Mouse (Mus musculus): ENCODE measurements around the gene Entpd5.

Gene Entpd5

GRCm38 (mm10) chr12:84408819-84409507 lies at the start of gene Entpd5, which contains the start of gene Bbof1:
TSS of gene Entpd5 (minus strand) at chr12:84409029.
TSS of gene Bbof1 (plus strand) at chr12:84409071.
- peak; percentile 90 for DNase-seq (ENCODE audit: low spot score)

DNA sequence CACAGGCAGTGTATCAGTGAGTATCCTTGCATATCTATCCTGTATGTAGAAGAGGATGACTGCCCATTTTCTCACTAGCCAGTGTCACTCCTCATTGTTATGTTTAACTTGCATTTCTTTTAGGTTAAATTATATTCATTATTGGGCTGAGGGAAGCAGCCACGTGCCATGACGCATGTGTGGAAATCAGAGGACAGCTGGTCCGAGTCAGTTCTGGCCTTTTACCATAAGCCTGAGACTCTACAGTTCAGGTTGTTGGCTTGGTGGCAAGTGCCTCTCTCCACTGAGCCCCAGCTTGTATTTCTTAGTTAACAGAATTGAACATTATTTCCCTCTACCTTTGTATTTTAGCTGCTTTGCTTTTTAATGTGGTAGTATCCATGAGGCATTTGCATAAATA lies 48.1 kb upstream of the Entpd5 start:
- no peak for DNase-seq (ENCODE audit: low spot score)

DNA sequence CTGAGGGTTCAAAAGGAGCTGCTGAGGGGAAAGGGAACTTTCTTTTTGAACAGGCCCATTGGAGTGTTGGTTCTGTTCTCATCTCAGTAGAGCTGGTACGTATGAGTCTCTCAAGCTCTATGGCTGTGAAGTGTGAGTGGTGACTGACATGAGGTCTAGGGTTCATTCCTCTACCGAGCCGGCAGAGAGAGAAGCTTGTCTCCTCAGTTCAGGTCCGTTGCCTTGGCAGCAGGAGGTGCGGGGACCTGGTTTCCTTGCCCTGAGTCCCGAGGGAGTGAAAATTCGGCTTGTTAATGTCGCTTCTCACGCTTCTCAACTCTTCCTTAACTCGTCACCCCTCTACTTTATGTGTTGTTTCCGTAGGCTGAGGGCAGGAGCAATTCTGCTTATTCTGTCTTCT lies 43.0 kb upstream of the Entpd5 start:
- no peak for DNase-seq (ENCODE audit: low spot score)

DNA sequence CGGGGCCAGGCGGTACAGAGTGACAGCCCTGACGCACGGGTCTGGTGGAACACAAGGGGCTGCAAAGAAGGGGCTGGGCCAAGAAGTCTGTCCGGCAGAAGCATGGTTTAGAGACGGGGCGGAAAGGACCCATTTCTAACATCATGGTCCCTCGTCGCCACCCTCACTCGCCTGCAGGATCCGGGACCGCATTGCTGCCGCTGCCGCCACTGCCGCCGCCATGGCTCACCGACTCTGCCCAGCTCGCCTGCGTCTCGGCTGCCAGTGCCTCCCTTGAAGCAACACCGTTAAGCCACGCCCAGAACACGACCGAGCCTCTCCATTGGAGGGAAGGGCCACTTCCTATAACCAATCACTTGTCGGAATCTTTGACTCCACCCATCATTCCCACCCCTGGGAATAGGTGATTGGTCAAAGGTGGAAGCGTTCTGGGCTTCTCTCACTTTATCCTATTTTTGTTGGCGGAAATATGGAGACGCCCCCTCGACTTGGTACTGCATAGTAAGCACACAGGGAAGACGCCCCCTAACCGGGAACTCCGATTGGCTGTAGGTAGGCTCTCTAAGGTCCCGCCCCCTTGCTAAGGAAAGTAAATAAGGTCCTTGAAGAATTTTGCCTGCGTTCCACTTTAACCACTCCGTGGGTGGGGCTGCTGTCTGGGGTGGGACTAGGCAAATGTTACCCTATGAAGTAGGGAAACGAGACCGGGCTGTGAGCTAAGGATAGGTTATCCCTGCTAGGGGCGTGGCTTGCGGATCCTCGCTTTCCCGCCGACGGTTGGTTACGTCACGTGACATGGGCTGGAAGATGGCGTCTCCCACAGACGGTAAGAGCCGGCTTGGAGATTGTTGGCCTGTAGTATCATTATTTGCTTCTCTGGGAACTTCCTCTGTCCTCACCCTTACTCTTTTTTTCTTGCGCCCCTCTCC lies 42.2 kb upstream of the Entpd5 start, which contains the start of the genes Aldh6a1 and Lin52:
Gene Aldh6a1, minus strand, starts transcription at position 287 of the 929 bp plus-strand sequence.
Gene Lin52, plus strand, starts transcription at position 705 of the 929 bp plus-strand sequence.
- DNase-seq (ENCODE audit: low spot score), result peak; percentile 100

DNA sequence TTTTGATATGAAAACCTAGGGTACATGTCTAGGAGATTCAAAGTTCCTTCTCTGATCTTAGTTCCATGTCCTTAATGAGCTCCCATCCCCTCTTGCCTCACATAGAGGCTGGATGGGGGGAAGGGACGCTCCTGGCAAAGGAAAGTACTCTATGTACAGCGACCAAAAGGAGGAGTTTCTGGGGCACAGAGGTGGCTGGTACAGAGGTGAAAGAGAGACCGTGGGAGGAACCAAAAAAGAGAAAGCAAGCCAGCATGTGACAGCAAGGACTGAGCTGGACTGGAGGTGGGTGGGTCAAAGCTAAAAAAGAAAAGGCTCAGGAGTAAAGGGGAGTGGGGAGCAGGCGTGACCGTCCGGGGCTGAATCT lies 41.5 kb upstream of the Entpd5 start:
- DNase-seq (ENCODE audit: low spot score), result no peak

DNA sequence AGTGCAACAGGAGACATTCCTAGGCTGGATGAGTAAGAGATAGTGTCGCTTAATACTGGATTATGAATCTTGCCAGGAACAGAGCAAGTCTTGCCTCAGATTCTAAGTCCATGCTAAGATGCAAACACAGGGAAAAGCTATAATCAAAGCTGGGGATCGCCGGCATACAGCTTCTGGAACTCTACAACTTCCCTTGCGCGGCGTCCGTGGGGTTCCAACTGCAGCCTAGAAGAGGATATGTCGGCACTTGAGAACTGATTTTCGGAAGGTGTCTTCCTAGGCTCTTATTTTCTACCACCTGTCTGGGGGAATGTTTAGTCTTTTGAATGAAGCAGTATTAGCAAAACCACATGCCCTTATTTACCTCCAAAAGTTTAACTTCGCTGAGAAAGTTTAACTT lies 41.1 kb upstream of the Entpd5 start:
- DNase-seq (ENCODE audit: low spot score), result no peak

DNA sequence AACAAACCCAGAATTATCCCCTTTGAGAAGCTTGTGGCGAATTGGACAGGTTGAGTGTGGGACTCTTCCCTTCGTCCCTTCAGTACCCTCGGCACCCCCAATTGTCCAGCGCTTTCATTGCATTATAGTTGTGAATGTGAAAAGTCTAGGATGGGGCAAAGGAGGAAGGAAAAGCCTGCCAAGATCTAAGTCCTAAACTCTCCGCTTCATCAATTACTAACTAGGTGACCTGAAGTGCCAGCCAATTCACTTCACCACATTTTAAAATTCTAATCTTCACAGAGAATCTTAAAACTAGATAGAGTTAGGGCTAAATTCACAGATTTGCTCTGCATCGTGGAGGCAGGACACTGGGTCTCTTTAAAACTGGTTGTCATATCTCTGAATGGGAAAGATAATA lies 39.4 kb upstream of the Entpd5 start:
- DNase-seq (ENCODE audit: low spot score), result no peak

DNA sequence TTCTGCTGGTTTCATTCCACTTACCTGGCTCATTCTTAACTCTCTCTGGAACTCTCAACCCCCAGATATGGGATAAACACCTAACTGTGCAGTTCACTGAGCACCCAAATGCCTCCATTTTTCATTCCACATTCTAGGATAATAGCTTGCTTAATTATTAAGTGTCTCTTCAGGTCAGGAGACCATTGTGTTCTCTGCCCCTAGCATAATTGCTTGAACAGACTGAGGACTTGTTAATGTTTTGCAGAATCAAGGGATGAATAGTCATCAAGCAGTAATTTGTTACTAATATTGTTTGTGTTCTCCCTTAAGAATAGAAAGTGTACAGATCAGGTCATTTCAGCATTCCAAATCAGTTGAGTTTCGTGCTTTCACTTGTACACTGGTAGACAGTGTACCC lies 38.6 kb upstream of the Entpd5 start:
- DNase-seq (ENCODE audit: low spot score), result no peak

DNA sequence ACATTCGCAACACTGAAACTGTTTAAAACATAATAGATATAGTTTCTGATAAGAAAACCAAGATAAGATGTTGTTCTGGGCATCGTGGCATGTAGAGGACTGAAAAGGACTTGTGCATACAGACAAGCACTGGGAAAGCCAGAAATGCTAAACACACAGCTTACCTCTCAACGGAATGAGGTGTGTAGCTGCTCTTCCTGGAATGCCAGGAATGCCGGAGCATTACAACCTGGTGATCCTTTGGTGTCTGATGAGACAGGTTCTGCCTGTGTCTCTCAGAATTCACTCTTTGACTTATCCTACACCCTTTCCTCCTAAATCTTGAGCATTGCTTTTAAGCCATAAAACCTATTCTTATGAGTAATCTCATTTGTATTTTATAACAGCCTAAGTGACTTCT lies 33.7 kb upstream of the Entpd5 start:
- no peak for DNase-seq (ENCODE audit: low spot score)

DNA sequence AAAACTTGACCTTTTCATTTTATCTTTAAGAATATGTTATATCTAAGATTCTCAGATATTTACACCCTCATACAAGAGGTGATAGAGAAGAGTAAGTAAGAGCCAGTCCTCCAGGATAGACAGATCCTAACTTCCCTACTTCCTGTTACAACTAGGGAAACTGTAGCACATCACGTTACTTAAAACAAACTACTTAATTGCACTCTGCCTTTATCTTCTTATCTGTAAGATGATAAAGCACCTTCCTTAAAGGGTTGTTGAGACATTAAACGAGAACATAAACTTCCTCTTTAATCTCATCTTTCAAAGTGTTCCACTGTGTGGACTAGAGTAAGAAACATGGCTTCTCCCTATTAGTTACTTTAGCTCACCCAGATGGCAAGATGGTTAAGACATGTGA lies 29.9 kb upstream of the Entpd5 start:
- DNase-seq (ENCODE audit: low spot score), result no peak

DNA sequence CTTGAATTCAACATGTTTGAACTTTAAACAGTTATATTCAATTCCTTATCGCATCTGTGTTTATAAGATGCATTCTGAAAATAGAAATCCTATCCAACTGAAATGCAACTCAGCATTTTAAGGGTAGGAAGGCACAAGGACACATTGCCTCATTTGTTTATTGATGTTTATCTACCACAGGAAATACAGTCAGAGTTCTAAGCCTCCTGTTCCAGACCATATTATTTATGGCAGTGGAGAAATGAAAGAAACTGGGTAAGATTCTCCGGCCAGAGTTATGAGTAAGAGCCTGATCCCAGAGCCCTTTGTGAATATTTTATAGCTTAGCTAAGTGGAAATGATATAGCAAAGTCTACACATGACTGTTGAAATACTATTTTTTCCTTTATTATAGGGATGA lies 21.0 kb upstream of the Entpd5 start:
- no peak for DNase-seq (ENCODE audit: low spot score)

DNA sequence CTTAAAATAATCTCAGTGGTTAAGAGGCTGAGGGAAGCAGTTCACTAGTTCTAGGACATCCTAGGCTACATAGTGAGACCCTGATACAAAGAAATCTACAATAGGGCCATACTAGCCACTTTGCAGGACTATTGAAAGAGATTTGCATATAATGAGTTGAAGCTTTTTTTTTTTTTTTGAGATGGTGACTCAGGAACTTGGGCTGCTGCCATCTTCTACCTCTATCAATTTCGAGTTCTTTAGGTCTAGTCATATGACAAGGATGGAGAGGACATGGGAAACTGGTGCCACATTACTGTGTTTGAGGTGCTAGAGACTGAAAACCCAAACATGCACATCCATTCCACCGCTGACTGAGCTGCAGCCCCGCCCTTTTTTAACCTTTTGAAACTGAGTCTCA lies 15.2 kb upstream of the Entpd5 start:
- DNase-seq (ENCODE audit: low spot score), result no peak

DNA sequence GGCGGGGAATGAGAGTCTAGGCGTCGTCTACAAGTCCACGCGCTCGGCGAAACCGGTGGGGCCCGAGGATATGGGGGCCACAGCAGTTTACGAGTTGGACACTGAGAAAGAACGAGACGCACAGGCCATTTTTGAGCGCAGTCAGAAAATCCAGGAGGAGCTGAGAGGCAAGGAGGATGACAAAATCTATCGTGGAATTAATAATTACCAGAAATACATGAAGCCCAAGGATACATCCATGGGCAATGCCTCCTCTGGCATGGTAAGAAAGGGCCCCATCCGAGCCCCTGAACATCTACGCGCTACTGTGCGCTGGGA lies 8.7 kb upstream of the Entpd5 start:
- DNase-seq (ENCODE audit: low spot score), result no peak

DNA sequence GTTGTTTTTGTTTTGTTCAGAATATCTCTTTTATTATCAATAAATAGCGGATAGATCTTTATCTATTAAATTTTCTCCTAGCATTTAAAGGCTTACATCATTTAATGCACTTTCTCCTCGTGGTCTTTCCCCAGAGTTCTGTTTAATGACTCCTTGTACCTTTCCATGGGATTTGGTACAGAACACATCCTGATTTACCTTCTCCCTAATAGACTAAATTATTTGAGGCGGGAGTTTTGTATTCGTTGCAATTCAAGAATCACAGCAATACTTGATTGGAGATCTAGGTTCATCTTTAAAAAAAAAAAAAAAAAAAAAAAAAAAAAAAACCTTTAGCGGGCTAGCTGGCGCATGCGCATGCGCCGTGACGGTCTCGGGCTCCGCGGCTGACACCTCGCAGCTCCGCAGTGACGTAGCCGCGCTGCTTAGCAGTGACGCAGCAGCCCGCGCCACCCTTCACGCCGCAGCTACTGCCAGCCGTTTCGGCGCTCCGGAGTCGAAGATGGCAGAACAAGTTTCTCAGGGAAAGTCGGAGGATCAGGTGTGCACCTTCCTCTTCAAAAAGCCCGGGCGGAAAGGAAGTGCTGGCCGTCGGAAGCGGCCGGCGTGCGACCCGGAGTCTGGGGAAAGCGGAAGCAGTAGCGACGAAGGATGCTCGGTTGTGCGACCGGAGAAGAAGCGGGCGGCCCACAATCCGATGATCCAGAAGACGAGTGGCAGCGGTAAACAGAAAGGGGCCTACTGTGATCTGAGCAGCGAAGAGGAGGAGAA lies 8.2 kb upstream of the Entpd5 start, which contains the start of gene Rnf113a2:
Gene Rnf113a2, plus strand, starts transcription at position 363 of the 771 bp plus-strand sequence.
- DNase-seq (ENCODE audit: low spot score), result peak; percentile 89

- peak; percentile 17 for DNase-seq (ENCODE audit: low spot score)
Measured at GRCm38 (mm10) chr12:84407874-84408818, 683 bp downstream of the Entpd5 start.

DNA sequence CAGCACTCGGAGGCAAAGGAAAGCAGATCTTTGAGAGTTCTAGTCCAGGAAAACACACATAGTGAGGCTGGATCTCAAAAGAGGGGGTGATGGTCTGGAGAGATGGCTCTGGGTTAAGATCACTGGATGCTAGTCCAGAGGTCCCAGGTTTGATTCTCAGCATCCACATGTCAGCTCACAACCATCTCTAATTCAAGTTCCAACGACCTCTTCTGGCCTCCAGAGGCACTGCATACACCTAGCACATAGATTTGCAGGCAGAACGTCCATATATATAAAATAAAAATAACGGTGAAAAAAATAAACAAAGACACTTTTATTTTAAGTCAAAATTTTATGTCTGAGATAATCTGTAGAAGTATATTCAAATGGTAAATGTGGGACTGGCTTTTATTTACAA lies 1.6 kb downstream of the Entpd5 start:
- no peak for DNase-seq (ENCODE audit: low spot score)

- peak; percentile 9 for DNase-seq (ENCODE audit: low spot score)
Measured at GRCm38 (mm10) chr12:84404541-84404940, 4.3 kb downstream of the Entpd5 start.

GRCm38 (mm10) chr12:84402923-84403322 lies 5.9 kb downstream of the Entpd5 start:
- no peak for DNase-seq (ENCODE audit: low spot score)

DNA sequence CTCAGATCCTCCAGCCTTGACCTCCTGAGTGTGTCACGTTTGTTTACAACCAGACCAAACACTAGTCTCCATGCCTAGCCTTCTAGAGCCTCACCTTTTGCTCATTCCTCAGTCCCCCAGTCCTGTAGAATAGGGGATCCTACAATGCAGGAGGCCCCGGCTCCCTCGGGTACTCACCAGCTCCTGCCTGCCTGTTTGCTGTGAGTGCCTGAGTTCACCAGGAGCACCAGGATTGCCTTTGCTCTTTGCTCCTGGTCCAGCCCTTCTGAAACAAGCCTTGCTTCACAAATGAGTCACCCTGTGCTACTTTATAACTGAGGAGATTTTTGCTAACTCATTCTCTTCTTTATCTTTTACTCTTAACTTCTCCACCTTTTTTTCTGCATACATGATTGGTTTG lies 8.2 kb downstream of the Entpd5 start:
- no peak for DNase-seq (ENCODE audit: low spot score)

- no peak for DNase-seq (ENCODE audit: low spot score)
Measured at GRCm38 (mm10) chr12:84400068-84400467, 8.8 kb downstream of the Entpd5 start.

GRCm38 (mm10) chr12:84399663-84400062 lies 9.2 kb downstream of the Entpd5 start:
- no peak for DNase-seq (ENCODE audit: low spot score)

All from embryo, embryonic 10.5 days (tissue).